Mouse (Mus musculus) thymus, adult 2 months (tissue): ENCODE measurements at regions not wholly inside any gene's neighbourhood (a gene's known extent, or its start where the extent isn't known, plus 50 kb on each side); places are given as distances from the start of the nearest gene placed in this dataset.

Experiments
- DNase-seq: peaks from one replicate; pipeline ENCODE4 v3.0.0; 2021
- H3K27ac ChIP-seq: fragments of 200-500 bp; 2 replicates; pipeline ENCODE4 v1.5.1; 2012; ENCODE audit warnings: low read length, control low read depth; ENCODE audit not compliant: control insufficient read depth, insufficient read depth
- H3K27me3 ChIP-seq: fragments of 200-500 bp; 2 replicates; pipeline ENCODE4 v1.6.1; 2012; ENCODE audit warnings: mild to moderate bottlenecking, low read length, moderate library complexity, mixed read lengths; ENCODE audit not compliant: control insufficient read depth, insufficient read depth
- H3K36me3 ChIP-seq: fragments of 200-500 bp; 2 replicates; pipeline ENCODE4 v1.6.1; 2012; ENCODE audit warnings: mild to moderate bottlenecking, low read length, moderate library complexity; ENCODE audit not compliant: control insufficient read depth, insufficient read depth
- H3K4me1 ChIP-seq: fragments of 200-500 bp; replicated peaks from 2 replicates; pipeline ENCODE4 v1.6.1; 2012; ENCODE audit warnings: low read length; ENCODE audit not compliant: control insufficient read depth, insufficient read depth
- H3K4me3 ChIP-seq: fragments of 200-500 bp; 2 replicates; pipeline ENCODE4 v1.5.1; 2012; ENCODE audit warnings: mild to moderate bottlenecking, low read length, control low read depth, moderate library complexity; ENCODE audit not compliant: control insufficient read depth, insufficient read depth
- CTCF ChIP-seq: fragments of 200-500 bp; IDR thresholded peaks from 2 replicates; pipeline ENCODE4 v1.5.1; 2012; ENCODE audit warnings: mild to moderate bottlenecking, control low read depth, low read length, moderate library complexity, borderline replicate concordance; ENCODE audit not compliant: control insufficient read depth, poor library complexity, insufficient read depth; ENCODE audit errors: extremely low read depth
- POLR2A ChIP-seq: fragments of 200-500 bp; IDR thresholded peaks from 2 replicates; pipeline ENCODE4 v1.6.1; 2012; ENCODE audit warnings: mild to moderate bottlenecking, low read length, control low read depth, moderate library complexity; ENCODE audit not compliant: control insufficient read depth, poor library complexity, insufficient read depth; ENCODE audit errors: extremely low read depth
- WGBS: fragments of 180-500 bp; shearing (Covaris S2); methylation state at CpG from one replicate; pipeline ENCODE4 v1.1.7; 2018; 5-methylcytosine and 5-hydroxymethylcytosine counted together

DNA sequence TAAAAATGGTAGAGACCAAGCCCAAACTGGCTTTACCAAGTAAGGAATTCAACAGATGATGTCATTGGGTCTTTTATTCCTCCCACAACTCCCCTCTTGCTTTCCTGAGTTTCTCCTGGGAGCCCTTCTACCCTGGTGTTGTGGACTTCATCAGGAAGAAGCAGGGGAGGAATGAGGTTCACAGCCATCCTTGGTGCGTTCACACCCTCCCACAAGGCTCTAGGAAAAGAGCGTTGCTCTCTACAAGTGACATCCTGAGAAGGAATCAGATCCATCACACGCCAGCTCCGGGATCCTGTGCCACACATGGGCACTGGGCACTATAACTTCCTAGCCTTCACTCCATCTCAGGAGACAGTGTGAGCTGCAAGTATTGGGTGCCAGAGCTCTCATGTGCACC lies 387.5 kb downstream of the Matn1 start:
- Histone ChIP-seq H3K36me3 (no peaks in the 10 kb centered on the region), H3K4me3 (no peak overlapping the region), H3K4me1 (no peaks in the 10 kb centered on the region), H3K27ac (no peak overlapping the region), H3K27me3 (no peaks in the 10 kb centered on the region)
- WGBS, result 93% methylated on average over 4 of the region's 4 CpGs
- no peak for DNase-seq
- no peak for TF ChIP-seq POLR2A
- no peak for TF ChIP-seq CTCF

DNA sequence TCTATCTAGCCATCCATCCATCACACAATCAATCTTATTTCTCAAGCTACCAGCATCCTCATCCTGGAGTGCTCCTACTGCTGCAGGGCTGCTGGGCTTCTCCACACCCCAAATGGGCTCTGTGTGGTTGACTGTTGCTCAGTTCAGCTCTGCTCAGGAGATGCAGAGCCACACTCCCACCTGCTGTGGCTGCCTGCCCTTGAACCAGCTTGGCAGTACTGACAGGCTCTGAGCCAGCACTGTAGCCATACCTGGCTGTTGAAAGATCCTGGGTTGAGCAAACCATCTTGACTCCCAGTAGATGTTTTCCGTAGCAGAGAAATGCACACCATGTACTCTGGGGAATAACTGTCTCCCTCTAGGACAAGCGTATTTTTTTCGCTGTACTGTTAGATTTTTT lies 392.6 kb downstream of the Matn1 start:
- Histone ChIP-seq H3K36me3 (no peaks in the 10 kb centered on the region), H3K4me1 (no peaks in the 10 kb centered on the region), H3K4me3 (no peak overlapping the region), H3K27me3 (no peaks in the 10 kb centered on the region), H3K27ac (no peak overlapping the region)
- TF ChIP-seq POLR2A (no peak), CTCF (no peak)
- DNase-seq, result no peak
- 90% methylated on average over 3 of the region's 3 CpGs for WGBS

DNA sequence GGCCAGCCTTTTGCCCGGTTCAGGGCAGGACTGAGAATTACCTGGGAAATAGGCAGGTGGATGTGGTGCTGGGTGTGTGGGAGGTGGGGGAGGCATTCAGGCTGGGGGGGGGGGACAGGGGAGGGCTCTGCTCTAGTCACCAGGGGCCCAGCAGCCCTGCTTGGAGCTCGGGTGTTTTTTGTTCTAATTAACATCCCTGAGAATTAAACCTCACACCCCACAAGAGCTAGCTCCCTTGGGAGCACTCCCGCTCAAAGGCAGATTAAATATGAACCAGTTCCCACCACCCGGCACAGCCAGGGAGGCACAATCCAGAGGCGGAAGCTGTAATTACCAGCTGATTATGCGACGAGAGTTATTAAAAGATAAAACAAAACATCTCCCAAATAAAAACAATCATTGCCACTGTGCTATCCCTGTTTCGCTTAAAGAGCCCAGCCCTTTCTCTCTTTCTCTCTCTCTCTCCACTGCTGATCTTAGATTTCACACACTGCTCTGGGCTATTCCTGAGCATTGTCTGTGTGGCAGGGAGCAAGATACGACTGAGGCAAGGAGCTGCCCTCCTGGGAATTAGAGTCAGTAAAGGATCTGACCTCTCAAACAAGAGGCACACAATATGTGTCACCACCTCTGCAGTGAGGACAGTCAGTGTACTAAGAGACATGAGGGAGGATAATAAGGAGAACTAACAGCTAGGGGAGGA lies 397.0 kb downstream of the Matn1 start:
- Histone ChIP-seq H3K4me1 (no peaks in the 10 kb centered on the region), H3K4me3 (no peak overlapping the region), H3K27me3 (no peaks in the 10 kb centered on the region), H3K27ac (no peak overlapping the region), H3K36me3 (no peaks in the 10 kb centered on the region)
- WGBS, result 67% methylated on average over 9 of the region's 9 CpGs
- no peak for TF ChIP-seq POLR2A
- no peak for TF ChIP-seq CTCF
- no peak for DNase-seq

DNA sequence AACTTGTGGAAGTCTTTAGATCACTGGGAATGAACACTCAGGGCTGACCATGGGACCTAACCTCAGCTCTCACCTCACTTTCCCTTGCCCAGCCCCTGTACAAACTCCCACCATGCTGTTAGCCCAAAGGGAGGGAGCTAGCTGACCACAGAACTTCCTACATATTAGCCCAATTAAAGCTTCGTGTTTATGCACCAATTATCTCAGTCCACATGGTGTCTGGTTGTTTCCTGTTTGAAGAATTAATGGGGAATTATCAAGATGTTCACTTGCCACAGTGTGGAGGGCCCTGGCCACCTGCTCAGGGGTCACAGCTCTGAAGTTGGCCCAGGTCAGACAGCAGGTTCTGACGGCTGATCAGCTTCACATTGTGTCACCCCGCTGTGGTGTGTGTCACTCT lies 402.5 kb downstream of the Matn1 start:
- TF ChIP-seq POLR2A, result no peak
- TF ChIP-seq CTCF, result no peak

DNA sequence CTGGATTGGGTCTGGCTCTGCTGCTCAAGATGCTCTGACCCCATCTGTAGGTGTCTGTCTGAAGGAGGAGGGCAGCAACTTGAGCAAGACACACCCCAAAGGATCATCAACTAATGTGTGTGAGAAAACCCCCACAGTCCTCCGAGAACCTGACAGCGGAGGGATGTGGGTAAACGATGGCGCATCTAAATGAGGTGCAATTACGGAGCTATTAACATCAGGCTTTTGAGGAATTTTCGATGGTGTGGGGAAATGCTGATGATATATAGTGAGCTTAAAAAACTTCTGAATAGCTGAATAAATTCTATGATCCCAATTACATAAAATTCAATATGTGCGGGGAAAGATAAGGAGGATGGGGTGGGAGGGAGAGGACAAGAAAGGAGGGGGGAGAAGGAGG lies 406.1 kb downstream of the Matn1 start:
- Histone ChIP-seq H3K27me3 (no peaks in the 10 kb centered on the region), H3K27ac (no peak overlapping the region), H3K36me3 (no peaks in the 10 kb centered on the region), H3K4me3 (no peak overlapping the region), H3K4me1 (no peaks in the 10 kb centered on the region)
- no peak for TF ChIP-seq CTCF
- TF ChIP-seq POLR2A, result no peak
- DNase-seq, result no peak
- 60% methylated on average over 7 of the region's 7 CpGs for WGBS

More for the DNA sequence above, 402.5 kb downstream of the Matn1 start:
- Histone ChIP-seq H3K4me1 (no peaks in the 10 kb centered on the region), H3K27ac (no peak overlapping the region), H3K36me3 (no peaks in the 10 kb centered on the region), H3K27me3 (no peaks in the 10 kb centered on the region), H3K4me3 (no peak overlapping the region)
- DNase-seq, result no peak
- WGBS, result 49% methylated on average over 3 of the region's 3 CpGs

DNA sequence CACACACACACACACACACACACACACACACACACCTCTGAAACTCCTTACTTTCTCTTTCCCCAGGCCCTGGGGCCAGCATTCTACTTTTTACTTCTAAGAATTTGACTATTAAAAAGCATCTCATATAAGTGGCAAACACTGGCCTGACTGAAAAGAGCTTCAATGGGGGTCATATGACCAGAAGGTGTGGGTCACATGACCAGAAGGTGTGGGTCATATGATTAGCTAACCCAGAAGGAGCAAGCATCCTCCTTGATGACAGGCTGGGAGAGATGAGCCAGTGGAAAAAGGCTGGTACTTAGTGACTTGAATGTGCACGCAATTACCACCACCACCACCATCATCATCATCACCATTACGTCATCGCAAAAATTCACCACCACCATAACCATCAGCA lies 410.7 kb downstream of the Matn1 start:
- Histone ChIP-seq H3K4me3 (no peak overlapping the region), H3K36me3 (no peaks in the 10 kb centered on the region), H3K4me1 (no peaks in the 10 kb centered on the region), H3K27ac (no peak overlapping the region), H3K27me3 (no peaks in the 10 kb centered on the region)
- DNase-seq, result no peak
- WGBS, result 98% methylated on average over 3 of the region's 3 CpGs
- no peak for TF ChIP-seq POLR2A
- no peak for TF ChIP-seq CTCF
